Mouse (Mus musculus) embryonic facial prominence, embryonic 14.5 days (tissue): ENCODE measurements around the gene Rnd1. TPM values are rescaled to one million over a fixed set of nuclear protein-coding genes. Genes with fewer than 3 reads are reported as not detected.

Experiments
- ATAC-seq: fragments of 200-750 bp; cut with Nextera tagmentation; 2 replicates; pipeline ENCODE4 v1.8.0; 2017; ENCODE audit warnings: low read depth, moderate number of reproducible peaks, moderate TSS enrichment
- DNase-seq: peaks from one replicate; pipeline ENCODE4 v3.0.0-alpha.2; 2015; ENCODE audit warnings: low spot score
- H3K27ac ChIP-seq: fragments of 300-500 bp; sonication (generic); replicated peaks from 2 replicates; pipeline ENCODE4 v1.5.1; 2014; ENCODE audit warnings: low read depth, mild to moderate bottlenecking, low read length, moderate library complexity
- H3K27me3 ChIP-seq: fragments of 300-500 bp; sonication (generic); replicated peaks from 2 replicates; pipeline ENCODE4 v1.6.1; 2014; ENCODE audit warnings: low read length; ENCODE audit not compliant: control insufficient read depth, insufficient read depth
- H3K36me3 ChIP-seq: fragments of 300-500 bp; sonication (generic); 2 replicates; pipeline ENCODE4 v1.6.1; 2014; ENCODE audit warnings: low read length, mixed read lengths; ENCODE audit not compliant: control insufficient read depth, insufficient read depth
- H3K4me1 ChIP-seq: fragments of 300-500 bp; sonication (generic); 2 replicates; pipeline ENCODE4 v1.6.1; 2014; ENCODE audit warnings: antibody characterized with exemption, low read length; ENCODE audit not compliant: control insufficient read depth, insufficient read depth
- H3K4me2 ChIP-seq: fragments of 300-500 bp; sonication (generic); 2 replicates; pipeline ENCODE4 v1.6.1; 2014; ENCODE audit warnings: low read depth, mild to moderate bottlenecking, low read length, moderate library complexity, mixed read lengths
- H3K4me3 ChIP-seq: fragments of 300-500 bp; sonication (generic); 2 replicates; pipeline ENCODE4 v1.5.1; 2014; ENCODE audit warnings: low read depth, mild to moderate bottlenecking, low read length
- H3K9ac ChIP-seq: fragments of 300-500 bp; sonication (generic); 2 replicates; pipeline ENCODE4 v1.6.1; 2014; ENCODE audit warnings: low read depth, mild to moderate bottlenecking, low read length, moderate library complexity, mixed read lengths
- H3K9me3 ChIP-seq: fragments of 300-500 bp; sonication (generic); 2 replicates; pipeline ENCODE4 v1.6.1; 2016; ENCODE audit warnings: low read length; ENCODE audit not compliant: control insufficient read depth
- WGBS: fragments of 180-500 bp; shearing (Covaris S2); extraction: QIAGEN DNeasy Blood & Tissue Kit; methylation state at CpG from one replicate; pipeline ENCODE4 v1.1.7; 2014; 5-methylcytosine and 5-hydroxymethylcytosine counted together
- polyA plus RNA-seq: library from polyadenylated mRNA; unstranded; fragments of >200 nt; fragmentation: Nextera tagmentation; extraction: Ambion mirVana; gene quantifications from 2 replicates; pipeline ENCODE4 v1.2.1, GENCODE M21; 2014

Gene Rnd1
- 0.42 TPM in 2 replicates for polyA plus RNA-seq

- Histone ChIP-seq H3K4me3 (peak within 1 kb of the TSS; percentile 34), H3K4me2 (peak within 1 kb of the TSS; percentile 65), H3K27me3 (peaks cover 44% of the 10 kb centered on the region), H3K36me3 (no peaks in the 10 kb centered on the region), H3K27ac (no peak within 1 kb of the TSS), H3K9me3 (no peaks in the 10 kb centered on the region), H3K4me1 (0 out of 2 replicates have a peak, but pooled peaks cover 4% of the 10 kb centered on the region), H3K9ac (peak within 1 kb of the TSS; percentile 16; the same call in 1 of the 2 replicates)
- DNase-seq = peak; percentile 95
- ATAC-seq = peak; percentile 100
- WGBS = under 1% methylated on average over 25 of the region's 37 CpGs
Observed at GRCm38 (mm10) chr15:98676940-98677728, at the start of gene Rnd1. Rnd1 (minus strand) TSS chr15:98677461.

GRCm38 (mm10) chr15:98726746-98727145, 49.5 kb upstream of the Rnd1 start:
- H3K9me3 ChIP-seq = no peaks in the 10 kb centered on the region
- ATAC-seq (no peak), DNase-seq (no peak)
- H3K4me2 ChIP-seq = peak overlapping the region; percentile 98
- H3K27me3 ChIP-seq = no peaks in the 10 kb centered on the region
- H3K4me3 ChIP-seq = peak overlapping the region; percentile 65
- H3K36me3 ChIP-seq = no peaks in the 10 kb centered on the region
- 33% methylated on average over 7 of the region's 7 CpGs for WGBS
- H3K9ac ChIP-seq = peak overlapping the region; percentile 75
- H3K4me1 ChIP-seq = peaks cover 15% of the 10 kb centered on the region
- no peak overlapping the region for H3K27ac ChIP-seq

- DNase-seq = no peak
- Histone ChIP-seq H3K4me1 (peaks cover 15% of the 10 kb centered on the region), H3K9ac (0 out of 2 replicates have a peak overlapping the region, but pooled peaks have one; percentile 75), H3K27me3 (no peaks in the 10 kb centered on the region), H3K4me2 (peak overlapping the region; percentile 98), H3K27ac (no peak overlapping the region), H3K4me3 (no peak overlapping the region), H3K36me3 (no peaks in the 10 kb centered on the region), H3K9me3 (no peaks in the 10 kb centered on the region)
- no peak for ATAC-seq
- 70% methylated on average over 4 of the region's 4 CpGs for WGBS
Observed at GRCm38 (mm10) chr15:98726079-98726478, 48.8 kb upstream of the Rnd1 start.

GRCm38 (mm10) chr15:98724441-98724840, 47.2 kb upstream of the Rnd1 start:
- H3K4me3 ChIP-seq = no peak overlapping the region
- 39% methylated on average over 18 of the region's 19 CpGs for WGBS

DNA sequence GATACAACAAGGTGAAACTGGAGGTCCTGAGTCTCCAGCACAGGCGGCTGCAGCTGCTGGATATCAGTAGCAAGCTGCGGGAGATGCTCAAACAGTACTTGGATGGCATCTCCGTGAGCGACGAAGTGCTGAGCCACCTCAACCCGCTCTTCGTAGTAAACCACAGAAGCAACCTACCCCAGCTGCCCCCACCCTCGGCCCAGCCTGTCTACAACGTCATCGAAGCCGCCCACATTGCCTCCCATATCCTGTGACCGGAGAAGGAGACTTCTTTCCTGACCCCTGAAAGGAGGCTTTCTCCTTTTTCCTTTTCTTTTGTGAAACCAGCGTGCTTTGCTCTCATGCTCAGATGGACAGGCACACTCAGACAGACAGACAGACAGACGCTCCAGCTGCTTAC, 45.6 kb upstream of the Rnd1 start:
- no peak overlapping the region for H3K27ac ChIP-seq
- no peaks in the 10 kb centered on the region for H3K9me3 ChIP-seq
- peaks cover 15% of the 10 kb centered on the region for H3K4me1 ChIP-seq
- H3K4me2 ChIP-seq = peak overlapping the region; percentile 10; the same call in 1 of the 2 replicates
- no peak overlapping the region for H3K4me3 ChIP-seq
- no peak overlapping the region for H3K9ac ChIP-seq
- no peaks in the 10 kb centered on the region for H3K36me3 ChIP-seq
- ATAC-seq (no peak), DNase-seq (no peak)
- no peaks in the 10 kb centered on the region for H3K27me3 ChIP-seq
- WGBS = 52% methylated on average over 14 of the region's 14 CpGs

More at GRCm38 (mm10) chr15:98724441-98724840, 47.2 kb upstream of the Rnd1 start:
- Histone ChIP-seq H3K9me3 (no peaks in the 10 kb centered on the region), H3K4me1 (peaks cover 15% of the 10 kb centered on the region), H3K36me3 (no peaks in the 10 kb centered on the region), H3K4me2 (peak overlapping the region; percentile 34), H3K27ac (no peak overlapping the region), H3K27me3 (no peaks in the 10 kb centered on the region), H3K9ac (no peak overlapping the region)
- ATAC-seq (no peak), DNase-seq (no peak)

DNA sequence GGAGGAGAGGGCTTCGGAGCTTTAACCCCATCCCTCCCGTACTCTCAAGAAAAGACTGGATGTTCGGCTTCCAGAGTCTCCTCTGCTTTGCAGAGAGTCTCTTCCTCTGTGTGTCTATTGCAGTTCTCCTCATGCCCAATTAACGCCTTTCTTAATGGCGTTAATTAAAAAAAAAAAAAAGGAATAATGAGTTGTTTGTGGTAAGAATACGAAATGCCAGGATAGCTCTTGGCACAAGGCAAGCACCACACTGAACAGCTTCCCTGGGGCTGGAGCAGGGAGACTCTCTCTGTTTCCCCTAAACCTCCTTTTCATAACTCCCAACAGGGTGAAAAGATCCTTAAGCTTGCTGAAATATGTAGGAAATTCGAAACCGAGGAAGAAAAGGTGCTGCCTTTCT, 44.9 kb upstream of the Rnd1 start:
- Histone ChIP-seq H3K9ac (no peak overlapping the region), H3K4me2 (peak overlapping the region; percentile 10; the same call in 1 of the 2 replicates), H3K27me3 (no peaks in the 10 kb centered on the region), H3K4me1 (peaks cover 13% of the 10 kb centered on the region), H3K4me3 (no peak overlapping the region), H3K9me3 (no peaks in the 10 kb centered on the region), H3K36me3 (no peaks in the 10 kb centered on the region), H3K27ac (no peak overlapping the region)
- ATAC-seq = no peak
- DNase-seq = no peak
- 79% methylated on average over 8 of the region's 8 CpGs for WGBS

GRCm38 (mm10) chr15:98717301-98717700, 40.0 kb upstream of the Rnd1 start:
- Histone ChIP-seq H3K9ac (no peak overlapping the region), H3K9me3 (no peaks in the 10 kb centered on the region), H3K4me1 (no peaks in the 10 kb centered on the region), H3K4me3 (no peak overlapping the region), H3K27ac (no peak overlapping the region), H3K36me3 (no peaks in the 10 kb centered on the region), H3K4me2 (no peak overlapping the region), H3K27me3 (no peaks in the 10 kb centered on the region)
- WGBS = 71% methylated on average over 16 of the region's 16 CpGs
- no peak for DNase-seq
- no peak for ATAC-seq

GRCm38 (mm10) chr15:98714230-98714652, 37.0 kb upstream of the Rnd1 start:
- WGBS = 70% methylated on average over 4 of the region's 5 CpGs
- H3K27ac ChIP-seq = no peak overlapping the region
- H3K4me2 ChIP-seq = no peak overlapping the region
- H3K9ac ChIP-seq = no peak overlapping the region
- no peaks in the 10 kb centered on the region for H3K9me3 ChIP-seq
- H3K4me1 ChIP-seq = no peaks in the 10 kb centered on the region
- H3K4me3 ChIP-seq = no peak overlapping the region
- DNase-seq (no peak), ATAC-seq (no peak)
- no peaks in the 10 kb centered on the region for H3K27me3 ChIP-seq
- H3K36me3 ChIP-seq = no peaks in the 10 kb centered on the region
